Mouse (Mus musculus): ENCODE measurements around the gene Gm45234. TPM values are rescaled to one million over a fixed set of nuclear protein-coding genes. Genes with fewer than 3 reads are reported as not detected.

Gene Gm45234
- polyA plus RNA-seq, 1 experiment: not detected

GRCm38 (mm10) chr6:124744755-124745321, 11.0 kb downstream of the Gm45234 start:
- no peaks in the 10 kb centered on the region for H3K27me3 ChIP-seq (ENCODE audit: control insufficient read depth, insufficient read depth, low read length, poor library complexity, severe bottlenecking)
- TF ChIP-seq CTCF (IDR thresholded peaks at IDR 0.05; ENCODE audit: low read depth, low read length): no peak
- TF ChIP-seq EP300 (IDR thresholded peaks at IDR 0.05; ENCODE audit: insufficient read depth, low read depth, low read length): no peak
- TF ChIP-seq POLR2A (IDR thresholded peaks at IDR 0.05; ENCODE audit: insufficient read depth, low read length): no peak
- peak overlapping the region; percentile 69 for H3K9ac ChIP-seq (ENCODE audit: low read depth, poor library complexity, severe bottlenecking)
- no peaks in the 10 kb centered on the region for H3K36me3 ChIP-seq (ENCODE audit: control insufficient read depth, insufficient read depth, low read length, poor library complexity, severe bottlenecking)
- H3K4me3 ChIP-seq (ENCODE audit: low read depth, low read length): peak overlapping the region; percentile 65
- peaks cover under 1% of the 10 kb centered on the region for H3K4me1 ChIP-seq (ENCODE audit: control insufficient read depth, insufficient read depth, low read length)
- no peaks in the 10 kb centered on the region for H3K9me3 ChIP-seq (replicated peaks; ENCODE audit: control insufficient read depth, insufficient read depth, low read length, poor library complexity, severe bottlenecking)
- H3K27ac ChIP-seq (ENCODE audit: insufficient read depth, low read length): no peak overlapping the region

- no peak overlapping the region for H3K9ac ChIP-seq (ENCODE audit: low read depth, poor library complexity, severe bottlenecking)
- H3K36me3 ChIP-seq (ENCODE audit: control insufficient read depth, insufficient read depth, low read length, poor library complexity, severe bottlenecking): no peaks in the 10 kb centered on the region
- H3K4me3 ChIP-seq (ENCODE audit: low read depth, low read length): no peak overlapping the region
- no peaks in the 10 kb centered on the region for H3K9me3 ChIP-seq (replicated peaks; ENCODE audit: control insufficient read depth, insufficient read depth, low read length, poor library complexity, severe bottlenecking)
- peaks cover 2% of the 10 kb centered on the region for H3K4me1 ChIP-seq (ENCODE audit: control insufficient read depth, insufficient read depth, low read length)
- H3K27me3 ChIP-seq (ENCODE audit: control insufficient read depth, insufficient read depth, low read length, poor library complexity, severe bottlenecking): no peaks in the 10 kb centered on the region
- TF ChIP-seq CTCF (IDR thresholded peaks at IDR 0.05; ENCODE audit: low read depth, low read length) (no peak), POLR2A (IDR thresholded peaks at IDR 0.05; ENCODE audit: insufficient read depth, low read length) (no peak), EP300 (IDR thresholded peaks at IDR 0.05; ENCODE audit: insufficient read depth, low read depth, low read length) (no peak)
- H3K27ac ChIP-seq (ENCODE audit: insufficient read depth, low read length): no peak overlapping the region
Measured at GRCm38 (mm10) chr6:124743647-124744046, 12.2 kb downstream of the Gm45234 start.

- no peak overlapping the region for H3K9ac ChIP-seq (ENCODE audit: low read depth, poor library complexity, severe bottlenecking)
- H3K9me3 ChIP-seq (replicated peaks; ENCODE audit: control insufficient read depth, insufficient read depth, low read length, poor library complexity, severe bottlenecking): no peaks in the 10 kb centered on the region
- H3K4me1 ChIP-seq (ENCODE audit: control insufficient read depth, insufficient read depth, low read length): peaks cover 2% of the 10 kb centered on the region
- H3K36me3 ChIP-seq (ENCODE audit: control insufficient read depth, insufficient read depth, low read length, poor library complexity, severe bottlenecking): no peaks in the 10 kb centered on the region
- H3K4me3 ChIP-seq (ENCODE audit: low read depth, low read length): no peak overlapping the region
- H3K27ac ChIP-seq (ENCODE audit: insufficient read depth, low read length): no peak overlapping the region
- no peaks in the 10 kb centered on the region for H3K27me3 ChIP-seq (ENCODE audit: control insufficient read depth, insufficient read depth, low read length, poor library complexity, severe bottlenecking)
- TF ChIP-seq CTCF (IDR thresholded peaks at IDR 0.05; ENCODE audit: low read depth, low read length) (no peak), POLR2A (IDR thresholded peaks at IDR 0.05; ENCODE audit: insufficient read depth, low read length) (no peak), EP300 (IDR thresholded peaks at IDR 0.05; ENCODE audit: insufficient read depth, low read depth, low read length) (no peak)
Measured at GRCm38 (mm10) chr6:124742839-124743514, 12.8 kb downstream of the Gm45234 start.

GRCm38 (mm10) chr6:124741842-124742241, 14.0 kb downstream of the Gm45234 start:
- no peaks in the 10 kb centered on the region for H3K36me3 ChIP-seq (ENCODE audit: control insufficient read depth, insufficient read depth, low read length, poor library complexity, severe bottlenecking)
- peak overlapping the region; percentile 70 for H3K9ac ChIP-seq (ENCODE audit: low read depth, poor library complexity, severe bottlenecking)
- H3K4me3 ChIP-seq (ENCODE audit: low read depth, low read length): peak overlapping the region; percentile 51
- no peaks in the 10 kb centered on the region for H3K27me3 ChIP-seq (ENCODE audit: control insufficient read depth, insufficient read depth, low read length, poor library complexity, severe bottlenecking)
- H3K9me3 ChIP-seq (replicated peaks; ENCODE audit: control insufficient read depth, insufficient read depth, low read length, poor library complexity, severe bottlenecking): no peaks in the 10 kb centered on the region
- H3K4me1 ChIP-seq (ENCODE audit: control insufficient read depth, insufficient read depth, low read length): peaks cover 2% of the 10 kb centered on the region
- TF ChIP-seq EP300 (IDR thresholded peaks at IDR 0.05; ENCODE audit: insufficient read depth, low read depth, low read length): no peak
- TF ChIP-seq POLR2A (IDR thresholded peaks at IDR 0.05; ENCODE audit: insufficient read depth, low read length): no peak
- TF ChIP-seq CTCF (IDR thresholded peaks at IDR 0.05; ENCODE audit: low read depth, low read length): no peak
- H3K27ac ChIP-seq (ENCODE audit: insufficient read depth, low read length): peak overlapping the region; percentile 31; the same call in 1 of the 2 replicates

GRCm38 (mm10) chr6:124740888-124741761, 14.7 kb downstream of the Gm45234 start, which contains the start of gene Grcc10:
Grcc10 (minus strand) TSS chr6:124741374.
- TF ChIP-seq EP300 (IDR thresholded peaks at IDR 0.05; ENCODE audit: insufficient read depth, low read depth, low read length) (0 out of 2 replicates have a peak, but pooled peaks have one; percentile 4), POLR2A (IDR thresholded peaks at IDR 0.05; ENCODE audit: insufficient read depth, low read length) (peak; percentile 99), CTCF (IDR thresholded peaks at IDR 0.05; ENCODE audit: low read depth, low read length) (no peak)
- H3K9ac ChIP-seq (ENCODE audit: low read depth, poor library complexity, severe bottlenecking): peak within 1 kb of the TSS; percentile 70
- peak within 1 kb of the TSS; percentile 71 for H3K27ac ChIP-seq (ENCODE audit: insufficient read depth, low read length)
- H3K4me3 ChIP-seq (ENCODE audit: low read depth, low read length): peak within 1 kb of the TSS; percentile 78
- peaks cover 2% of the 10 kb centered on the region for H3K4me1 ChIP-seq (ENCODE audit: control insufficient read depth, insufficient read depth, low read length)
- no peaks in the 10 kb centered on the region for H3K27me3 ChIP-seq (ENCODE audit: control insufficient read depth, insufficient read depth, low read length, poor library complexity, severe bottlenecking)
- H3K9me3 ChIP-seq (replicated peaks; ENCODE audit: control insufficient read depth, insufficient read depth, low read length, poor library complexity, severe bottlenecking): no peaks in the 10 kb centered on the region
- no peaks in the 10 kb centered on the region for H3K36me3 ChIP-seq (ENCODE audit: control insufficient read depth, insufficient read depth, low read length, poor library complexity, severe bottlenecking)
